Mouse (Mus musculus): ENCODE measurements around the gene Tmem258. TPM values are rescaled to one million over a fixed set of nuclear protein-coding genes. Genes with fewer than 3 reads are reported as not detected.
"Not testable (repeated sequence)": the region's sequence is repeated elsewhere in the genome, so short reads cannot be mapped to it uniquely, and the experiment has no call there.

Tmem258 gene
- 100 to 1,000 TPM; 160 TPM for total RNA-seq (2021)

- DNase-seq: peak; percentile 93
Observed at GRCm38 (mm10) chr19:10203848-10204615, at the start of gene Tmem258, which contains the start of gene Fen1. Gene Tmem258, plus strand, starts transcription at chr19:10204014. Gene Fen1, minus strand, starts transcription at chr19:10204169.

DNA sequence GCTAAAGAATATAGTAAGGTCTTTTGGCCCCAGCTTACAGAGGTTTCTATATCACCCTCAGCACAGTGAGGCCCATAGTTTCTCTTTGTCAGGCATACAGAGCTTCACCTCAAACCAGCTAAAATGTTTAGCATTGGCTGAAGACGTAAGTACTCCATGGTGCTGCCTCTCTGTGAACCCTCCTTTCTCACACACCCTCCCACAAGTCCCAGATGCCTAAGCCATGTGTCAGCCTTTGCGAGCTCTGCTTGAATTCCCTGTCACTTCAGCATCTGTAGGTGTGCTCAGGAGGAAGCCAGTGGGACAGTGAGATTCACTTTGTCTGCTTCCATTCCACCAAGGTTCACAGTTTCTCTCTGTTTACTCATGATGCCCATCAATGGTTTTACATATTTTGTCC is 46.1 kb upstream of the Tmem258 start:
- DNase-seq: no peak

- DNase-seq: no peak
Observed at GRCm38 (mm10) chr19:10163896-10164295, 39.9 kb upstream of the Tmem258 start.

- DNase-seq: not testable (repeated sequence)
Observed at GRCm38 (mm10) chr19:10165928-10166327, 37.9 kb upstream of the Tmem258 start.

GRCm38 (mm10) chr19:10167112-10167511 is 36.7 kb upstream of the Tmem258 start:
- no peak for DNase-seq

- no peak for DNase-seq
Observed at GRCm38 (mm10) chr19:10167951-10168350, 35.9 kb upstream of the Tmem258 start.

DNA sequence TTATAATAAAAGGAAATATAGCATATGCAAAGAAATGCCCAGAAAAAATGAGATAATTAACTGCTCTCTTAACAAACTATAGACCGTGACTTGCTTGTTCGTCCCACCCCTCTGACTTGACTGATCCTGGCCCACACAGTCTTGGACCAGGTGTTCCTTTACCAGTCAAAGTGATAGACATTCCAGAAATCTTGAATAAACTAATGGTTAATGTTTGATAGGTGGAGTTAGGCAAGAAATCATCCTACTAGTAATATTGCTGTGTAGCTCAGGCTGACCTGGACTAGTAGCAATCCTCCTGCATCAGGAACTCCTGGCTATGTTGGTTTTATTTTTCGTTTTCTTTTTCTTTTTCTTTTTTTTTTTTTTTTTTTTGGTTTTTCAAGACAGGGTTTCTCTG is 35.4 kb upstream of the Tmem258 start:
- no peak for DNase-seq

GRCm38 (mm10) chr19:10169179-10169578 is 34.6 kb upstream of the Tmem258 start:
- no peak for DNase-seq

DNA sequence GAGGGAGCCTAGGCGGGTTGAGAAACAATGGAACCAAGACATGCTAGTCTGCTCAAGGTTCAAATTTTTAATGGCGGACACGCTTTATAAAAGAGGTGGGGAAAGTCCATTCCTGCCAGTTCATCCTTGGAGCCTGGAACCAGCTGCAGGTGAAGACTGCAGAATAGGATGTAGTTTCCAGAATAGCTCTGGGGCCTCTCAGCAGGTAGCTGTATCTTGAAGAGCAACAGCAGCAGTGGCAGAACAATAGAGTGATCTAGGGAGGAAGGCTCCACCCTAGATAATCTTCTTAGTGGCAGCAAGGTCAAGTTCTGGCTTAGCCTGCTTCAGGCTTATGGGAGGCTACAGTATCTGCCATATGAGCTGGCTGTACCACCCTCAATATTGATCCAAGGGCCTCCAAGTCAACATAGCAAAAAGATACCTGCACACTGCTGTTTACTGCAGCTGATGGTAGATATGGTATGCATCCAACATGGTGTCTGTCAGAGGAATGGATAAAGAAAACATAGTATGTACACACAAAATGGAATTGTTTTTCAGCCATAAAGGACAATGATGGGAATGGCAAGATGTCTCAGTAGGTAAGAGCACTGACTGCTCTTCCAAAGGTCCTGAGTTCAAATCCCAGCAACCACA is 34.0 kb upstream of the Tmem258 start:
- not testable (repeated sequence) for DNase-seq

DNA sequence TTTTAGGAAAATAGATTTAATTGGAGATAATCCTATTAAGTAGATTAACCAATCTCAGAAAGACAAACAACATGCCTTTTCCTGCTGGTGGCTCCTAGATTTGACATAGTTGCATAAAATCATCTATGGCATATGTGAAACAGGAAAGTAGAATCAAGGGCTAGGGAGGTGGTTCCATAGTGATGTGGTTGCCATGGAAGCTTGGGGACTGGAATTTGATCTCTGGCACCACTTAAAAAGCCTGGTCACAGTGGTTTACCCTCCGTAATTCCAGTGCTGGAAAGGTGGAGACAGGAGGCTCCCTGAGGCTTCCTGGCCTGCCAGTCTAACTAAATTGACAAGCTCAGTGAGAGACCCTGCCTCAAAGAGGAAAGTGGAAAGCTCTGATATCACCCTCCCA is 33.3 kb upstream of the Tmem258 start:
- DNase-seq: no peak

DNA sequence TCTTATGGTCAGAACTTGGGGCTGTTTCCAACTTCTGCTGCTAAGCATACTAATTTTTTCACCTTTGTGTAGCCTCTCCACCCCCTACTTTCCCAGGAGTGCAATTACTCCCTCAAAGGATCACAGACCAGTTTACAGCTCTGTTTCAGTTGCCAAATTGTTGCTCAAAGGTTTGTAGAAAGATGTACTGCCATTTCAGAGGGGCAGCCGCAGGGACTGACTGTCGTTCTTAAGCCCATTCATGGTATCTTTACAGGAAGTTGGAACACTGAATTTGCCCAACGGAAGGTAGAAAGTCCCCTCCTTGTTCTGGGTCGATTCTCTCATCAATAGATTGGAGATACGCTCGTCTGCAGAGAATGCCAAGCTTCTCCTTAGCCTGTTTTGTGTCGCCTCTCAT is 32.5 kb upstream of the Tmem258 start:
- no peak for DNase-seq

DNA sequence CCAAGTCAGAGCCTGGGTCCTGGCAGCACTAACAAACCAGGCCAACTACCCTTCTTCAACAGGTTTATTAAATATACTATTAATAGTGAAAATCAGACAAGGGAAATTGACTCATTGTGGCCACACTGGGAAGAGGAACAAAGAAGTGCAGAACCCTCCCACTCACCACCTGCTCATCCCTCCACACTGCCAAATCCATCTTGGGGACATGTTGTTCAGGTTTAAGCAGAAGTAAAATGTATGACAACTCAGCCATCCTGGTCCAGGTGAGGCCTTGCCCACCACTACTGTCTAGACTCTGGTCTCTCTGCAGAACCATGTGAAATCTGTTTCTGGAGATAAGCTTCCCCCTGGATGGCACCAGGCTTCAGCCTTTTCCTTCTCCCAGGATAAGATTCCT is 32.0 kb upstream of the Tmem258 start:
- no peak for DNase-seq

- no peak for DNase-seq
Observed at GRCm38 (mm10) chr19:10173116-10173718, 30.6 kb upstream of the Tmem258 start.

GRCm38 (mm10) chr19:10173844-10174539 is 29.8 kb upstream of the Tmem258 start:
- no peak for DNase-seq

DNA sequence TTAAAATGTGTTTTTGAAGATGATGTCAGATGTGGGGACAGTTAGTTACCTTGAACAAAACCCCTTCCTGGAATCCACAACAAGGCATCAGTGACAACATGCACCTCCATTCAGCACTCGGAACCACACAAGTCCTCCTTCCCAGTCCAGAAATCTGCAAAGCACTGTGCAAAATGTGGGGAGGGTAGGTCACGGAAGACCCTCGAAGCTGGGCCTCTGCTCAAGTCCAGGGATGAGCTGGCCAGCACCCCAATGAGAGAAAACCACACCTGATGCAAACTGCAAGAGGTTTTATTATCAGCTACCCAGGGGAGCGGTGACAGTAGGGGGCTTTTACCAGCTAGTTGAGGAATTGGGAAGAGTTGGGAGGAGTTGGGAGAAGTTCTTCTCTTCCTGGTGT is 28.9 kb upstream of the Tmem258 start:
- no peak for DNase-seq

DNA sequence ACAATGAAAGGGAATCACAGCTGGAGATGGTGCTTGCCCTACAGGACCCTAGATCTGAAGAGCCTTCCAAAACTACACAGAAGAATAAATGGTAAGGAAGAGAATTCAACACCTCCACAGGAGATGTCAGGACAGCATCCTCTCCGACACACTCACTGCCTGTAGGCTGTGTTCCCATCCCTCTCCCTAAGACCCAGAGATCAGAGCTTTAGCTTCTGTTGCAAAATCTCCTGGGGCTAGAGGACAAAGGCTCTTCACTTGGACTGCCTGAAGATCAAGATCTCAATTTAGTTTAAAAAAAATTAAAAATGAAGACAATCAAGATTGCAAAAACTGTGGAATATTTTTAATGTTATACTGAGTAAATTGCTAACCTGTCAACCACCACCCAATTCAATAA is 27.3 kb upstream of the Tmem258 start:
- DNase-seq: no peak

DNA sequence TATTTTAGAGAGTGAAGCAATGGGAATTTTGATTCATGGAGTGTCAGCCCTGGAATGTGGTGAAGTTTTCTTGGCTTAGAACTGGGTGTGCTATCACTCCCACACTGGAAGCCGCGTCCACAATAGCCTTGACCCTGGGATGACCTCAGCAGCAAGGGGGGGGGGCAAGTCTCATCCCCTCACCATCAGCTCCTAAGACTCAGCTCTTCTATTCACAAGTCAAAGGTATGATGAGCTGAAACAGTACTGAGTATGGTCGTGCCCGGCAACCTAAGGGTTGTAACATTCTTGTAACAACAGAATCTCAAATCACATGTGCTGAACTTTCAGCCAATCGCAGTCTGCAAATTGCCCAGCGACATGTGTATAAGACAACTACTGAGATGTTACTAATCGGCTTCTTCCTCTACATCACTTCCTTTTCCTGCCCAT is 26.9 kb upstream of the Tmem258 start:
- peak; percentile 27 for DNase-seq

- DNase-seq: no peak
Observed at GRCm38 (mm10) chr19:10181225-10181624, 22.6 kb upstream of the Tmem258 start.

GRCm38 (mm10) chr19:10182142-10182541 is 21.7 kb upstream of the Tmem258 start:
- no peak for DNase-seq

- peak; percentile 96 for DNase-seq
Observed at GRCm38 (mm10) chr19:10182670-10183298, 21.0 kb upstream of the Tmem258 start, which contains the start of gene Fads1. Gene Fads1, plus strand, starts transcription at chr19:10182888.

DNA sequence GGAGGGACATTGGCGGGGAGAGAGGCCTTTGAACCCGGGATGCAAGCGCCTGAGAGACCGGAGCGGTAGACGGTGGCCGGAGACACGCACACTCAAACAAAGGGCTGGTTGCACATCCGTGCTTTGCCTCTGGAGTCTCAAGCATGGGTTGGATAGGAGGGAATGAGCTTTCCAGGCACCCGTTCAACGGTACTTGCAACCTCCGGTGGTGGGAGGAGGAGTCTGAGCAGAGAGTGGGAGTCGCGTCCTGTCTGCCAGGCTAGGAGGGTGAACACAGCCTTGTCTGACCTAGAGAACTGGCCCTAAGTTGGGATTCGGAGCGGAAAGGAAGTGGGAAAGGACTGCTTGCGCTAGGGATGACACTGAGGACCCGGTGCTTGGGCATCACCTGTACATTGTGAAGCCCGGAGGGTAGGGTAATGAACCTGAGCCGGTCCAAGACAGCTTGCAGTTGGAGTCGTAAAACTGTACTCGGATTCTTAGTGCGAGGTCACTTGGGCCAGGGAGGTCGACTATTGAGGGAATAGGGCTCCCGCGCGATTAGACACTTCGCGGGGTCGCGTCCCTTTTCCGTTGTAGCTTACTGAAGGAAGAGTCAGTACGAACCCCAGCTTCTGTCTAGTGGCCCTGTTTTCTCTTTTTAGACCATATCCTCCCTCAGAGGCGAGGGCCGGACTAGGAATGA is 20.4 kb upstream of the Tmem258 start:
- peak; percentile 77 for DNase-seq

DNA sequence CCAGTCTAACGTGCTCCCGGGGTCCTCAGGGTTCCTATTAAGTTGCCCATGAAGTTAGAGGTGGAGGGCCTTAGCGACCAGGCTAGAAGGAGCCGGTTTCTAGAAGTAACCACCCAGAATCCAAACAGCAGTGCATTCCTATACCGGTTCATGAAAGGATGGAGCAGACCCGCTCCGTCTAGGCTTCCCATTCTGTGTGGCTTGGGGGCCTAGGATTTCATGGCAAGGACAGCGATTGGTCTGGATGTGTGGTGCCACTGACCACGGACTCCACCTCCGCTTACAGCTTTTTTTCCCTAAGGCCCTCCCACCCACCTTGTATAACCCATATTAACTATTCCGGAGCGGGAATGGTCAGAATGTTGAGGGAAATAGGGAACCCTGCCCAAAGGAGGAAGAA is 19.7 kb upstream of the Tmem258 start:
- DNase-seq: peak; percentile 33

Data from heart, postnatal 4 days (tissue).